Mouse (Mus musculus) liver, embryonic 11.5 days (tissue): ENCODE measurements around the gene Slc7a1. TPM values are rescaled to one million over a fixed set of nuclear protein-coding genes. Genes with fewer than 3 reads are reported as not detected.

Experiments
- ATAC-seq: fragments of 200-750 bp; cut with Nextera tagmentation; replicated peaks from 2 replicates; pipeline ENCODE4 v1.8.0; 2017; ENCODE audit warnings: moderate number of reproducible peaks, mild to moderate bottlenecking, moderate TSS enrichment, moderate library complexity; ENCODE audit not compliant: low FRiP score
- DNase-seq: peaks from one replicate; pipeline ENCODE4 v3.0.0-alpha.2; 2017; ENCODE audit warnings: low spot score
- H3K27ac ChIP-seq: fragments of 300-500 bp; sonication (generic); 2 replicates; pipeline ENCODE4 v1.5.1; 2014; ENCODE audit warnings: mild to moderate bottlenecking, low read depth, low read length, control low read depth
- H3K27me3 ChIP-seq: fragments of 300-500 bp; sonication (generic); replicated peaks from 2 replicates; pipeline ENCODE4 v1.6.1; 2014; ENCODE audit warnings: low read length, mixed read lengths; ENCODE audit not compliant: control insufficient read depth, insufficient read depth
- H3K36me3 ChIP-seq: fragments of 300-500 bp; sonication (generic); 2 replicates; pipeline ENCODE4 v1.6.1; 2014; ENCODE audit warnings: mild to moderate bottlenecking, low read length, moderate library complexity, mixed read lengths; ENCODE audit not compliant: control insufficient read depth, insufficient read depth
- H3K4me1 ChIP-seq: fragments of 300-500 bp; sonication (generic); replicated peaks from 2 replicates; pipeline ENCODE4 v1.6.1; 2014; ENCODE audit warnings: low read length, mixed read lengths; ENCODE audit not compliant: control insufficient read depth, insufficient read depth
- H3K4me2 ChIP-seq: fragments of 300-500 bp; sonication (generic); 2 replicates; pipeline ENCODE4 v1.6.1; 2014; ENCODE audit warnings: mild to moderate bottlenecking, control low read depth, moderate library complexity
- H3K4me3 ChIP-seq: fragments of 300-500 bp; sonication (generic); 2 replicates; pipeline ENCODE4 v1.5.1; 2014; ENCODE audit warnings: low read depth, low read length, control low read depth
- H3K9ac ChIP-seq: fragments of 300-500 bp; sonication (generic); 2 replicates; pipeline ENCODE4 v1.6.1; 2014; ENCODE audit warnings: low read depth, low read length, control low read depth
- H3K9me3 ChIP-seq: fragments of 300-500 bp; sonication (generic); 2 replicates; pipeline ENCODE4 v1.6.1; 2016; ENCODE audit warnings: low read length, inconsistent platforms, mixed read lengths; ENCODE audit not compliant: control insufficient read depth
- WGBS: fragments of 180-500 bp; shearing (Covaris S2); extraction: QIAGEN DNeasy Blood & Tissue Kit; methylation state at CpG from one replicate; pipeline ENCODE4 v1.1.7; 2014; 5-methylcytosine and 5-hydroxymethylcytosine counted together
- polyA plus RNA-seq: library from polyadenylated mRNA; unstranded; fragments of >200 nt; fragmentation: Nextera tagmentation; extraction: Ambion mirVana; gene quantifications from 2 replicates; pipeline ENCODE4 v1.2.1, GENCODE M21; 2014

Gene Slc7a1
- 58.4 and 63.4 TPM in 2 replicates for polyA plus RNA-seq

DNA sequence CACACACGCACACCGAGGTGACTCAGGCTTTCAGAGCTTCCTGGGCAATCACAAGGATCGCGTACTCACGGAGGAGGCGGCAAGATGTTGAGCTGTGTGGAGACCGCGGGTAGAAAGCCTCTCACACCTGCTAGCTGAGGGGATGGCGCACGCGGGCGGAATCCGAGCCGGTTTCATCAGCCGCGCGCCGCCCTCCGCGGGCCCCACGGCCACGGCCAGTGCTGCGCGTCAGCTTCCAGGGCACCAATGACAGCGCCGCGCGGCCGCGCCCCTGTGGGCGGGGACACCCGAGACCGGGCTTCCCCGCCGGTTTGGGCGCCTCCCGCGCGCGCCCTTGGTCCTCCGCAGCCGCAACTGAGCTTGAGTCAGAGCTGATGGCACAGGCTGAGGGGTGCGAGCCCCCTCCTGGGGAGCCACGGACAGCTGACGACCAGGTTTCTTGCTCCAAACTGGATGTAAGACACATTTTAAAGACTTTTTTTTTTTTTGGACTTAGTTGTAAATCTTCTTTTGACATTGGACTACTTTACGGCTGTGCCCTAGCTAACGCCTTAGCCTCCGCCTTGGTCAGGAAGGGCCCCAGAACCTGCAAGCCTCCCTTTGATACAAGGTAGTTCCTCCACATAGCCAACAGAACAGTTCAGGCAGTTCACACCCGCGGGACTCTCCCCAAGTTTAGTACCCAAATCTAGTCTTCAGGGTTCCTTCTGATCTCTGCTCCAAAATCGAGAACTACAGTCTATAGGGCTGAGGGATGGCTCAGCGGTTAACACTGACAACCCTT, at the start of gene Slc7a1:
Gene Slc7a1, minus strand, starts transcription at position 245 of the 784 bp plus-strand sequence.
- Histone ChIP-seq H3K9me3 (no peaks in the 10 kb centered on the region), H3K27ac (peak within 1 kb of the TSS; percentile 82), H3K36me3 (peaks cover 4% of the 10 kb centered on the region; the same call in 1 of the 2 replicates), H3K27me3 (no peaks in the 10 kb centered on the region), H3K4me2 (peak within 1 kb of the TSS; percentile 96), H3K4me1 (peaks cover 10% of the 10 kb centered on the region), H3K9ac (peak within 1 kb of the TSS; percentile 96), H3K4me3 (peak within 1 kb of the TSS; percentile 88)
- peak; percentile 83 for DNase-seq
- peak; percentile 90 for ATAC-seq
- WGBS = 2% methylated on average over 52 of the region's 52 CpGs

DNA sequence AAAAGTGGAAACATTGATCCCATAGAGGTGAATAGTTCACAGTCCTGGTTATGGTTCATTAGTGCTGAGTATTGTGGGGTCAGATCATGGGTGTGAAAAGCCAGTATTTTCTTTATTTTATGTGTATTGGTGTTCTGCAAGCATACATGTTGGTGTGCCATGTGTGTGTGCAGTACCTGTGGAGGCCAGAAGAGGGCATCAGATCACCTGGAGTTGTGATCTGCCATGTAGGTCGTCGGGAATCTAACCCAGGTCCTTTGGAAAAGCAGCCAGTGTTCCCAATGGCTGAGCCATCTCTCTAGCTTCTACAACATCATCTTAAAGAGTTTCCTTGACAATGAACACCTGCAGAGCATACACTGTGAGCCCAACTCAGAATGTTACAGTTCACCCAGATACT, 45.3 kb upstream of the Slc7a1 start:
- 72% methylated on average over 2 of the region's 2 CpGs for WGBS
- Histone ChIP-seq H3K4me1 (no peaks in the 10 kb centered on the region), H3K27me3 (no peaks in the 10 kb centered on the region), H3K9ac (no peak overlapping the region), H3K27ac (no peak overlapping the region), H3K4me3 (no peak overlapping the region), H3K36me3 (no peaks in the 10 kb centered on the region), H3K4me2 (no peak overlapping the region), H3K9me3 (no peaks in the 10 kb centered on the region)
- DNase-seq (no peak), ATAC-seq (no peak)

DNA sequence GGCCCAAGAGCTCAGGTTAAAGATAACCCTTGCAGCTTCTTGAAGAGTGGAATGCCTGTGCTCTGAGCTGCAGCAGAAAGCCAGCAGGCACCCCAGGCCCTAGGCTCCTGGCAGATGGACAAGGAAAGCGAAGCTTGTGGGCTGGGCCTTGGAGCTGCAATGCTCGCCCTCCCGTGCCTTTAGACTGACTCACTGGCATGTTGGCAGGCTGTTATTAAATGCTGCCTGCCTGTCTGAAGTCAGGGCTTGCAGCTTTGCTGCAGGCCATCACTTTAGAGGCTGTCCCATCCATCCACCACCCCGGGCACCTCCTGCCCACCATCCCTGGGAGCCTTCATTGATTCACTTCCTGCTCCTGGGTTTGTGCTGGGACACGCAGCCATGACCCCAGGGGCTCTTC, 44.0 kb upstream of the Slc7a1 start:
- Histone ChIP-seq H3K9ac (no peak overlapping the region), H3K4me3 (no peak overlapping the region), H3K4me1 (no peaks in the 10 kb centered on the region), H3K4me2 (no peak overlapping the region), H3K27ac (no peak overlapping the region), H3K27me3 (no peaks in the 10 kb centered on the region), H3K36me3 (no peaks in the 10 kb centered on the region), H3K9me3 (no peaks in the 10 kb centered on the region)
- WGBS = 69% methylated on average over 5 of the region's 5 CpGs
- no peak for DNase-seq
- ATAC-seq = no peak

DNA sequence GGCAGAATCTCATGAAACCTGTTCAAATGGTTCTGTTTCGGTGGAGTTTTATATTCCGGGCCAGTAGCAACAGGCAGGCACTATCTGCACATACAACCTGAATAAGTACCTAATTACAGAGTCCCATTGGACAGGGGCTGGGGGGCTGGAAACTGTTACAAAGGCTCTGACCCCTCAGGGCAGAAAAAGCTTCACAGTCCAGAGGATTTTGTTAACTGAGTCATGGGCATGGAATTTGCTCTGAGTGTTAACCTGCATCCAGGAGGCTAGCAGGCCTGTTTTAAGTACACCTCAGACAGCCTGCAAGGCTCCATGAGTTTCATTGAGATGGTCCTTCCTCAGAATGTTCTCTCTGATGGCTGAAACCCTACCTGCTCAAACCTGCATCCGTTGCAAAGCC, 36.0 kb upstream of the Slc7a1 start:
- H3K9ac ChIP-seq = no peak overlapping the region
- DNase-seq (no peak), ATAC-seq (no peak)
- H3K4me2 ChIP-seq = no peak overlapping the region
- H3K4me3 ChIP-seq = no peak overlapping the region
- H3K36me3 ChIP-seq = no peaks in the 10 kb centered on the region
- H3K4me1 ChIP-seq = no peaks in the 10 kb centered on the region
- H3K9me3 ChIP-seq = no peaks in the 10 kb centered on the region
- 79% methylated on average over 3 of the region's 3 CpGs for WGBS
- H3K27ac ChIP-seq = no peak overlapping the region
- no peaks in the 10 kb centered on the region for H3K27me3 ChIP-seq

DNA sequence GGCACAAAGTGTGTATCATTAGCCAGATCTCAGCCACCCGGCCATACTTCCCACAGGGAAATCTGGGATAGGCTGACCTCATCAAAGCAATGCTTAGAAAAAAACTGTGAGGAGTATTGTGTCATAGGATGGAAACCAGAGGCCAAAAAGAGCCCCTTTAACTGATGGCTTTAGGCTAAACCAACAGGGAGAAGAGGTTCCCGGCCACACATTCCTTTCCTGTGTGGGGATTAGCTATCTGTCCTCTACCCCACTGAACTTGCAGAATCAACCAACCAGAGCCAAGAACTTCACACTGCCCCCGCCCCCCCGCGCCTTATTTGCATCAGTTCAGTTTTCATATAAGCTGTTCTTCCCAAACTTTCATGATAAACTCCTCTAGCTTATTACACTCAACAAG, 32.4 kb upstream of the Slc7a1 start:
- 74% methylated on average over 5 of the region's 5 CpGs for WGBS
- H3K27me3 ChIP-seq = no peaks in the 10 kb centered on the region
- no peaks in the 10 kb centered on the region for H3K4me1 ChIP-seq
- H3K27ac ChIP-seq = no peak overlapping the region
- H3K9me3 ChIP-seq = no peaks in the 10 kb centered on the region
- H3K36me3 ChIP-seq = no peaks in the 10 kb centered on the region
- H3K9ac ChIP-seq = no peak overlapping the region
- no peak overlapping the region for H3K4me2 ChIP-seq
- ATAC-seq (no peak), DNase-seq (no peak)
- H3K4me3 ChIP-seq = no peak overlapping the region

DNA sequence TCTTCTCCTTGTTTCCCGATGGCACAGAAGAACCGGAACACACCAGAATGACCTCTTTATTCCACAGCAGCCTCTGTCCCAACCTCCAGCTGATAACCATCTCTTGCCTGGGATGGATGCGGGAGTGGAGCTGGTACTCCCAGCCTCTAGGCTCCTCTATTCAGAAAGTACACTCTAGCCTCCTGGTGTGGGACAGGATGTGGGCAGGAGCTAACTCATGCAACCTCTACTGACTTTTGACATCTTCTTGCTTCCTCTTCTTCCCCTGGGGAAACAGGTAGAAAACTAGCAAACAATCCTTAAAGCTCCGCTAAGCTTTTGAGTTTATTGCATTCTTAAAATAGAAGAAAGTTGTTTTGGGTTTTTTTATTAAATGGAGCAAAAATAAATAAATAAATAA, 29.1 kb upstream of the Slc7a1 start:
- no peaks in the 10 kb centered on the region for H3K27me3 ChIP-seq
- no peak for ATAC-seq
- no peak overlapping the region for H3K27ac ChIP-seq
- no peaks in the 10 kb centered on the region for H3K36me3 ChIP-seq
- no peak for DNase-seq
- H3K4me3 ChIP-seq = no peak overlapping the region
- no peaks in the 10 kb centered on the region for H3K4me1 ChIP-seq
- no peak overlapping the region for H3K9ac ChIP-seq
- WGBS = 75% methylated on average over 4 of the region's 4 CpGs
- H3K9me3 ChIP-seq = no peaks in the 10 kb centered on the region
- H3K4me2 ChIP-seq = no peak overlapping the region

DNA sequence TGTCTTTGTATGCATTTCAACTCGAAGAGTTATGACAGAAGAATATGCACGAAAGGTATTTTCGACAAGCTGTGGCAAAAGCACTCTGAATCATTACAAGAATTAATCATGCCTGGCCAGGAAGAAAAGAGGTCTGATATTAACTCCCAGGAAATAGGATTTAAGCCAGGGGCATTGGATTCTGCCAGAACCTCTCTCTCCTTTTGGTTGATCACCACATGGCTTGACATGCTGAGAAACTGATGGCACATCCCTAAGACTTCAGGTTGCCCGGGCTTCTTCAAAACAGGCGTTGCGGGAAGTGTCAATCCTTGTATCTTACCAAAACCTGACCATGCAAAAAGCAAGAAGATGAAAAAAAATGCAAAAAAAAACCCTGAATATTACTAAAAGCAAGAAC, 25.4 kb upstream of the Slc7a1 start:
- no peak overlapping the region for H3K4me3 ChIP-seq
- WGBS = 80% methylated on average over 6 of the region's 6 CpGs
- no peak overlapping the region for H3K9ac ChIP-seq
- no peak overlapping the region for H3K4me2 ChIP-seq
- no peaks in the 10 kb centered on the region for H3K27me3 ChIP-seq
- no peaks in the 10 kb centered on the region for H3K4me1 ChIP-seq
- H3K27ac ChIP-seq = no peak overlapping the region
- DNase-seq (no peak), ATAC-seq (no peak)
- no peaks in the 10 kb centered on the region for H3K36me3 ChIP-seq
- H3K9me3 ChIP-seq = no peaks in the 10 kb centered on the region

DNA sequence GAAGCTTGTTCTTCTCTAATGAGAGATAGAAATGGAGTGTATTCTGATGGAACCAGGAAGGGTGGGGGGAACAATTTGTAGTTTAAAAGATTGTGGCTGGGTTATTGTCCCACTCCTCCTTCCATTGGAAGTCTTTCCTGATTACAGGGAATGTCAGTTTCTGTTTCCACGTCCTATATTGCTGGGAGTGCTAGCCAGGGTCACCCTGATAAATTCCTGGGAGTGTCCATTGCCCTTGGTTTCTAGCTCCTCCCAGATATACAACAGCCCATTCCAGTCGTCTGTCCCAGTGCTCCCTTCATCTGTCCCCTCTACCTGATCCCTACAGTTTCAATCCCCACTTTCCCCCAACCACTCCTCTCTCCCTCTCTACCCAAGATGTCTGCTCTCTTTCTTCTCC, 21.6 kb upstream of the Slc7a1 start:
- ATAC-seq = no peak
- 48% methylated on average over 2 of the region's 2 CpGs for WGBS
- no peak overlapping the region for H3K9ac ChIP-seq
- DNase-seq = no peak
- H3K9me3 ChIP-seq = peaks cover 3% of the 10 kb centered on the region; the same call in 1 of the 2 replicates
- no peak overlapping the region for H3K4me2 ChIP-seq
- H3K4me3 ChIP-seq = no peak overlapping the region
- no peaks in the 10 kb centered on the region for H3K4me1 ChIP-seq
- H3K36me3 ChIP-seq = no peaks in the 10 kb centered on the region
- H3K27ac ChIP-seq = no peak overlapping the region
- H3K27me3 ChIP-seq = no peaks in the 10 kb centered on the region

DNA sequence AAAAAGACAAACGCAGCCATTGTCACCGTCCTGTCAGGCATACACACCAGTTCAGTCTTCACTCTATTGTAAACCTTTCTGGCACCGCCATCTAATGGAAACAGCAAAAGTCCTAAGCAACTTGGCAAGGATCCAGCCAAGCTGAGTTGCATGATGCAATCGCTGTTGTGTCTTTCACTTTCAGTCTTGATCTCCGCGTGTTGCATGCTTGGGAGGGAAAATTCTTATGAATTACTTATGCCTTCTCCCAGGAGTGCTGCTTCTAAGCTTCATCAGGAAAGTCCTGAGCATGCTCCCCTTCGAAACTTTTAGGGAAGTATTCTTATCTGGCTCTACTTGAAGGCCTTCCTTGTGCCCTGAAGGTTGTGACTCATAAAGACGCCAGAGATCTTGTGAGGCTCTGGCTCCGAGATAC, 19.4 kb upstream of the Slc7a1 start:
- Histone ChIP-seq H3K9ac (no peak overlapping the region), H3K4me1 (no peaks in the 10 kb centered on the region), H3K4me3 (no peak overlapping the region), H3K27me3 (no peaks in the 10 kb centered on the region; the same call in 1 of the 2 replicates), H3K4me2 (no peak overlapping the region), H3K36me3 (no peaks in the 10 kb centered on the region), H3K9me3 (peaks cover 3% of the 10 kb centered on the region; the same call in 1 of the 2 replicates), H3K27ac (no peak overlapping the region)
- 80% methylated on average over 9 of the region's 9 CpGs for WGBS
- no peak for DNase-seq
- no peak for ATAC-seq
